Mouse (Mus musculus): ENCODE results near the gene H2al1c. TPM values are rescaled to one million over a fixed set of nuclear protein-coding genes. Genes with fewer than 3 reads are reported as not detected.
A peak's percentile ranks its signal among the peaks of the same experiment; 100 is the strongest.
"Not testable (repeated sequence)": the region's sequence is repeated elsewhere in the genome, so short reads cannot be mapped to it uniquely, and the experiment has no call there.

The H2al1c gene
- total RNA-seq (2021), result not detected
- long read RNA-seq, experiment 1, result 0 reads
- long read RNA-seq, experiment 2, result 0 reads

DNA sequence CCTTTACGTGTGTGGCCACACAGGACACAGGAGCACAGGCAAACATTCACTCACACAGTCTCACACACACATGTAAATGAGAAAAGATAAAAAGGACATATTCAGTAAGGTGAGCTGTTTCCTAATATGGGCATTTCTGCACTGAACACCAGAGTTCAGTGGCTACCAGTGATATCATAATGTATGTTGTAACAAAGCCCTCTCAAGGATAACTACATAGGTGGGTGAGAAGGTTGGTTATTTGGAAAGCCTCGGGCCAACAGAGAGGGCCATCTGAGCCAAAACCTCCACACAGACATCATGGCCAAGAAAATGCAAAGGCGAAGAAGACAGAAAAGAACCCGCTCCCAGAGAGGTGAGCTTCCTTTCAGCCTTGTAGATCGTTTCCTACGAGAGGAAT, at the start of gene H2al1c:
Gene H2al1c, plus strand, starts transcription at position 301 of the 400 bp plus-strand sequence.
- DNase-seq (ENCODE audit: low spot score in 2 of 2); intact Hi-C loops (cut with DNase I): not testable (repeated sequence)

- no peak for DNase-seq (ENCODE audit: low spot score in 2 of 2)
- intact Hi-C loops (cut with DNase I), result no loop called here
These were observed 40.5 kb upstream of the H2al1c start for GRCm38 (mm10) chrX:11264918-11265317.

DNA sequence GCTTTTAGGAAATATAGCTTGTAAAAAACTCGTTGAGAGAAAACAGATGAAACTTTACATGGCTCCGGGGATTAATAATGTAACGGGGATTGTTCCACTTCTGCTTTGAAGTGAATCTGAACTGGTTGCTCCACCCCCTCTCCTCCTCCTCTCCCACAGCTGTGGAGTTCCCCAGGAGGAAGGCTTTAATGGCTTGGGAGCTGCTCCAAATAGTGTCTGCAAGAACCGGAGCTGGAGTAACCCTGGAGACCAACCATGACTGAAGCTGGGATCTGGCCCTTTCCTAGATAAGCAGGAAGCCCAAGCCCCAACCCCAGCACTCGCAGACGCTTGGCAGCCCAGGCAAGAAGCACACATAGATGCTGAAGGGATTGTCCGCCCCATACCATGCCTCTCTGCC, 37.7 kb upstream of the H2al1c start:
- intact Hi-C loops (cut with DNase I), result no loop called here
- DNase-seq (ENCODE audit: low spot score in 2 of 2), result peak in 1 of 2 experiments; percentile 10

- DNase-seq (ENCODE audit: low spot score in 2 of 2), result peak; percentile 19 to 22
These were observed 36.4 kb upstream of the H2al1c start for GRCm38 (mm10) chrX:11269074-11269473.

DNA sequence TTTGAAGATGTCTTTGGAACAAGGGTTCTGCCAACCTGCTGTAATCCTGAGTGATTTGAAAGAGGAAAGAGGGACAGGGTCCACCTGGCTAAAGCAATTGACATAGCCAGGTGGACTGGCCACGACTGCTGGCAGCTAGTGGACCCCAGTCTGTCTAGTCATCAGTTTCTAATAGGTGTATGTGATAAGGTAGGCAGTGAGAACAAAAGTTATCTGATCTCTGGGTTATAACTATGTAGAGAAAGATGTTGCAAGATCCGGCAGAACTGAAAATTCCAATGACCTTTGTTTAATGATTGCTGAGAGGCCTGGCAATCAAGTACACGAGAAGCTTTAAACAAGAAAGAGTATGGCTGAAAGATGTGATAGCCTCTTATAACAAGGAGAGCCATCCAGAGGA, 32.3 kb upstream of the H2al1c start:
- intact Hi-C loops (cut with DNase I), result no loop called here
- no peak for DNase-seq (ENCODE audit: low spot score in 2 of 2)

More at GRCm38 (mm10) chrX:11269074-11269473, 36.4 kb upstream of the H2al1c start:
- intact Hi-C loops (cut with DNase I), result no loop called here

DNA sequence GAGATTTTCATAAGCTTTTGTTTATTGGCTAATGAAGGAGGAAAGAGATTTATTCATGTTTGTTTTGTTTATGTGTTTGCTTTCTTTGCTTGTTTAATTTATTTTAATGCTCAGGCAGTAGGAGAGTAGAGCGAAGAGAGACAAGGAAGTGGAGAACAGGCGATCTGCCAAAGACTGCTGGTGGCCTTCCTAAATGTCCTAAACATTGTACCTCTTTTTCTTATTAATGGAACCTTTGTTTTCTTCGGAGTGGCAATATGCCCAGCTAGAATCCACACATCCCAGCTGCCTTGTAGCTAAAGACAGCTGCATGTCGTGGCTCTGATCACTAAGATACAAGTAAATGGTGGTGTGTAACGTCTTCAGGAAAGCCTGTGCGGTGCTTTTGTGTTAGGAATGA, 28.4 kb upstream of the H2al1c start:
- DNase-seq (ENCODE audit: low spot score in 2 of 2), result no peak
- intact Hi-C loops (cut with DNase I), result no loop called here

DNA sequence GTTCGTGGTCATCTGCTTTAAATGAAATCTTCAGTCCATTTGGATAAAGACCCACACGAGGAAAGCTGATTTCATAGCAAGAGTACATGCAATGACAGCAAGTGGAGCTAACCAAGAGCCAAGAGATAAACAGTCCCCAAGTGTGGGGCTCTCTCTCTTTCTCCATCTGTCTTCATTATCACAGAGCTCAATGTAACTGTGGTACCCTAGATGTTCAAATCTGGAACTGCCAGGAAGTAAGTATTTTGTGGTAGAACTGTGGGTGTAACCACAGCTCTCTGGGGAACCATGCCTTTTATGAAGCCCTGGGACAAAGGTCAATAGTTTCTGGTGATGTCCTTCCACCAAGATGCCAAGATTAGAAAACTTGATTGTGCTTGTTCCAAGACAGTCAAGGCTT, 24.7 kb upstream of the H2al1c start:
- no peak for DNase-seq (ENCODE audit: low spot score in 2 of 2)

DNA sequence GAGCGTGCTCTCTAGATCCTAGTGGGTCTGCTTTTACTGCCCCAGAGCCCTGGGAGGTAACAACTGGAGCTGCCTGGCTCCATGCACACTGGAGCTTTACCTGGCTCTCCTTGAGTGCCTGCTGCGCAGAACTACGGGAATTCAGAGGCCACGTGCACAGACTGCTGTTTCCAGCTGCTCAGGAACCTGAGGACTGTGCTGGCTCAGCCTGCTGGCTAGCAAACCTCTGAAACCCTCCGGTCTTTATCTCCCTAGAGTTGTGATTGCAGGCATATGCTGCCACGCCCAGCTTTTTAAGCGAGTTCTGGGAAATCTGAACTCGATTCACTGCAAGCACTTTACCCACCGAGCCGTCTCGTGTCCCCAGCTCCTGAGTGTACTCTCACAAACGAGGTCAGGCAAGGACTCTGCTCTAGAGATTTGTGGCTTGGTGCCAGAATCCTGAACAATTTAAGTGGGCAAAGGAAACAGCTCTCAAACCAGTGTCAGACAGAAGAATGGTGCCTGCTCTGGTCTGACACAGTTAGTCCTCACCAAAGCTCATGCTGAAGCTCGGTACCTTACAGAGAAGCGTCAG, 17.1 kb upstream of the H2al1c start:
- peak; percentile 5 to 14 for DNase-seq (ENCODE audit: low spot score in 2 of 2)
- intact Hi-C loops (cut with DNase I), result no loop called here

More for the DNA sequence above, 24.7 kb upstream of the H2al1c start:
- intact Hi-C loops (cut with DNase I), result no loop called here

- no peak for DNase-seq (ENCODE audit: low spot score in 2 of 2)
- intact Hi-C loops (cut with DNase I), result no loop called here
These were observed 16.2 kb upstream of the H2al1c start for GRCm38 (mm10) chrX:11289244-11289643.

DNA sequence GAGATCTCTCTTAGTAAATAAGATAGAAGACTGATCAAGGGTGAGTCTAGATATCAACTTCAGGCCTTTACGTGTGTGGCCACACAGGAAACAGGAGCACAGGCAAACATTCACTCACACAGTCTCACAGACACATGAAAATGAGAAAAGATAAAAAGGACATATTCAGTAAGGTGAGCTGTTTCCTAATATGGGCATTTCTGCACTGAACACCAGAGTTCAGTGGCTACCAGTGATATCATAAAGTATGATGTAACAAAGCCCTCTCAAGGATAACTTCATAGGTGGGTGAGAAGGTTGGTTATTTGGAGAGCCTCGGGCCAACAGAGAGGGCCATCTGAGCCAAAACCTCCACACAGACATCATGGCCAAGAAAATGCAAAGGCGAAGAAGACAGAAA, 6.5 kb upstream of the H2al1c start, which contains the start of gene H2al1a:
Gene H2al1a, plus strand, starts transcription at position 301 of the 400 bp plus-strand sequence.
- DNase-seq (ENCODE audit: low spot score in 2 of 2); intact Hi-C loops (cut with DNase I): not testable (repeated sequence)

DNA sequence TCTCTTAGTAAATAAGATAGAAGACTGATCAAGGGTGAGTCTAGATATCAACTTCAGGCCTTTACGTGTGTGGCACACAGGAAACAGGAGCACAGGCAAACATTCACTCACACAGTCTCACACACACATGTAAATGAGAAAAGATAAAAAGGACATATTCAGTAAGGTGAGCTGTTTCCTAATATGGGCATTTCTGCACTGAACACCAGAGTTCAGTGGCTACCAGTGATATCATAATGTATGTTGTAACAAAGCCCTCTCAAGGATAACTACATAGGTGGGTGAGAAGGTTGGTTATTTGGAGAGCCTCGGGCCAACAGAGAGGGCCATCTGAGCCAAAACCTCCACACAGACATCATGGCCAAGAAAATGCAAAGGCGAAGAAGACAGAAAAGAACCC, 3.3 kb upstream of the H2al1c start, which contains the start of gene H2al1b:
Gene H2al1b, plus strand, starts transcription at position 301 of the 400 bp plus-strand sequence.
- intact Hi-C loops (cut with DNase I); DNase-seq (ENCODE audit: low spot score in 2 of 2): not testable (repeated sequence)

DNA sequence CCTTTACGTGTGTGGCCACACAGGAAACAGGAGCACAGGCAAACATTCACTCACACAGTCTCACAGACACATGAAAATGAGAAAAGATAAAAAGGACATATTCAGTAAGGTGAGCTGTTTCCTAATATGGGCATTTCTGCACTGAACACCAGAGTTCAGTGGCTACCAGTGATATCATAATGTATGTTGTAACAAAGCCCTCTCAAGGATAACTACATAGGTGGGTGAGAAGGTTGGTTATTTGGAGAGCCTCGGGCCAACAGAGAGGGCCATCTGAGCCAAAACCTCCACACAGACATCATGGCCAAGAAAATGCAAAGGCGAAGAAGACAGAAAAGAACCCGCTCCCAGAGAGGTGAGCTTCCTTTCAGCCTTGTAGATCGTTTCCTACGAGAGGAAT, 3.1 kb downstream of the H2al1c start, which contains the start of gene H2al1d:
Gene H2al1d, plus strand, starts transcription at position 301 of the 400 bp plus-strand sequence.
- DNase-seq (ENCODE audit: low spot score in 2 of 2); intact Hi-C loops (cut with DNase I): not testable (repeated sequence)

GRCm38 (mm10) chrX:11311634-11312033, 6.2 kb downstream of the H2al1c start, which contains the start of gene H2al1e:
H2al1e (plus strand) TSS chrX:11311934.
- intact Hi-C loops (cut with DNase I); DNase-seq (ENCODE audit: low spot score in 2 of 2): not testable (repeated sequence)

GRCm38 (mm10) chrX:11314858-11315257, 9.4 kb downstream of the H2al1c start, which contains the start of gene H2al1f:
H2al1f (plus strand) TSS chrX:11315158.
- DNase-seq (ENCODE audit: low spot score in 2 of 2); intact Hi-C loops (cut with DNase I): not testable (repeated sequence)

- intact Hi-C loops (cut with DNase I); DNase-seq (ENCODE audit: low spot score in 2 of 2): not testable (repeated sequence)
These were observed 12.5 kb downstream of the H2al1c start, which contains the start of gene H2al1g for GRCm38 (mm10) chrX:11317956-11318355. H2al1g (plus strand) TSS chrX:11318256.

GRCm38 (mm10) chrX:11321192-11321591, 15.7 kb downstream of the H2al1c start, which contains the start of gene H2al1h:
H2al1h (plus strand) TSS chrX:11321492.
- DNase-seq (ENCODE audit: low spot score in 2 of 2); intact Hi-C loops (cut with DNase I): not testable (repeated sequence)

- intact Hi-C loops (cut with DNase I); DNase-seq (ENCODE audit: low spot score in 2 of 2): not testable (repeated sequence)
These were observed 18.9 kb downstream of the H2al1c start, which contains the start of gene H2al1i for GRCm38 (mm10) chrX:11324359-11324758. H2al1i (plus strand) TSS chrX:11324659.

GRCm38 (mm10) chrX:11327522-11327921, 22.1 kb downstream of the H2al1c start, which contains the start of gene H2al1j:
H2al1j (plus strand) TSS chrX:11327822.
- DNase-seq (ENCODE audit: low spot score in 2 of 2); intact Hi-C loops (cut with DNase I): not testable (repeated sequence)

- intact Hi-C loops (cut with DNase I), result no loop called here
- DNase-seq (ENCODE audit: low spot score in 2 of 2), result peak in 1 of 2 experiments; percentile 10
These were observed 40.3 kb downstream of the H2al1c start for GRCm38 (mm10) chrX:11345762-11346161.

DNA sequence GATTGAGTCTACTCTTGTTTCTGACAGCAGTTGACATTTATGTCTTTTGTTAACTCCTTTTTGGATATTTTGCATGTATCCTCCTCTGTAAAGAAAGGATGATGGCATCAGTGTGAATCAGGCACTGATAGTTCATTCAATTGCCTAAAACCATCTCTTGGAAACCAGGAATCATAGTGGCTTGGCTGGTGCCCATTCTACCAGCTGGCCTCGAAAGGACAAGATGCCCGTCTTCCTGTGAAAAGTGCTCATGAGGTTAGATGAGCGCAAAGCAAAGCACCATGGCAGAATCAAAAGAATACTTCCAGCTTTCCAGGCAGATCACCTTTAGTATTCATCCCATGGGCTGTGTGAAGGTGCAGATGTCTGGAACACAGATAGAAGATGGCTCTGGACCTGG, 41.3 kb downstream of the H2al1c start:
- intact Hi-C loops (cut with DNase I), result no loop called here
- no peak for DNase-seq (ENCODE audit: low spot score in 2 of 2)

Data from left cerebral cortex, postnatal 14 days (tissue).